Comparison of ENCODE assay signal across 9 mouse cellular contexts in genomic region chr11:34112781-34113380, GRCm38 (mm10). TPM values are rescaled to one million over a fixed set of nuclear protein-coding genes. Genes with fewer than 3 reads are reported as not detected.
A peak's percentile ranks its signal among the peaks of the same experiment; 100 is the strongest.
DNase-seq lines count a peak whose midpoint lies in the region; ATAC-seq and TF ChIP-seq lines count a peak whose summit lies in the region.
"Had no signal": no experiment of that assay in that cellular context is flagged by ENCODE, and none has a peak within 500 bp of the region (broad histone marks: within the 10 kb centered on the region; RNA-seq: fewer than 3 reads in every experiment).

No protein-coding gene starts in this region.

- H3K36me3 ChIP-seq in midbrain, postnatal 0 days (ENCODE audit: insufficient read depth, low read length), result no peaks in the 10 kb centered on the region

- H3K4me3 ChIP-seq in midbrain, postnatal 0 days (ENCODE audit: low read depth, low read length), result no peak overlapping the region

- ATAC-seq in midbrain, postnatal 0 days (ENCODE audit: low FRiP score), result peak; percentile 92

- no peak overlapping the region for H3K9ac ChIP-seq in midbrain, postnatal 0 days (replicated peaks; ENCODE audit: low read length, poor library complexity, severe bottlenecking)

- no peaks in the 10 kb centered on the region for H3K9me3 ChIP-seq in midbrain, postnatal 0 days (ENCODE audit: low read length)

- TF ChIP-seq CTCF in midbrain, postnatal 0 days (IDR thresholded peaks at IDR 0.05), result peak; percentile 25; the same call in 1 of the 2 replicates

- WGBS in midbrain, postnatal 0 days, result 26% methylated on average over 4 of the region's 4 CpGs

- H3K4me1 ChIP-seq in midbrain, postnatal 0 days (ENCODE audit: insufficient read depth, low read length), result peaks cover 2% of the 10 kb centered on the region; the same call in 1 of the 2 replicates

- DNase-seq in left cerebral cortex, adult 11 months (ENCODE audit: low spot score), result peak; percentile 24
- no peak for DNase-seq in left cerebral cortex, adult 18-20 months (ENCODE audit: low spot score in 2 of 2)
- DNase-seq in cerebellum, postnatal 10 days, result peak; percentile 28 to 51
- peak; percentile 25 for DNase-seq in induced T-regulatory cell, adult 2 months (ENCODE audit: low read depth)
- peak; percentile 90 for DNase-seq in midbrain, postnatal 0 days (ENCODE audit: low spot score)
- DNase-seq in spleen, adult 12 weeks (ENCODE audit: low spot score), result no peak
- DNase-seq in ovary, postnatal 36 days (ENCODE audit: low spot score), result no peak
- DNase-seq in urinary bladder, postnatal 14 days (ENCODE audit: low spot score), result no peak
- DNase-seq: lung, postnatal 14 days had no signal

- H3K27me3 ChIP-seq in midbrain, postnatal 0 days (ENCODE audit: insufficient read depth, low read length), result no peaks in the 10 kb centered on the region

- no peak overlapping the region for H3K27ac ChIP-seq in midbrain, postnatal 0 days (ENCODE audit: low read depth, low read length)

- no peak overlapping the region for H3K4me2 ChIP-seq in midbrain, postnatal 0 days (ENCODE audit: low read depth, low read length, poor library complexity, severe bottlenecking)

RNA-seq across cellular contexts. Expression of gene 4930469K13Rik, which starts 14.5 kb away (rescaled TPM):
- not detected for total RNA-seq in left cerebral cortex, adult 18-20 months (2021)
- total RNA-seq in midbrain, postnatal 0 days (2014; rRNA removed), result 0.66 and 0.76 TPM in 2 replicates
- not detected in 2 replicates for polyA plus RNA-seq in midbrain, postnatal 0 days (2015; fragmentation: Nextera tagmentation; extraction: Ambion mirVana)

Comparison
In these comparisons a context has a peak if more than half of its experiments do, and no peak if none do; other contexts are left out.
1. DNase-seq: peak in left cerebral cortex, adult 11 months (single experiment), cerebellum, postnatal 10 days (2 of 2), induced T-regulatory cell, adult 2 months (single experiment) and midbrain, postnatal 0 days (single experiment); none in left cerebral cortex, adult 18-20 months (0 of 2), spleen, adult 12 weeks (single experiment), ovary, postnatal 36 days (single experiment) and urinary bladder, postnatal 14 days (single experiment).